In genomic region chr7:99268951-99269945, GRCm38 (mm10) we compare ENCODE assay signal across 8 mouse cellular contexts. TPM values are rescaled to one million over a fixed set of nuclear protein-coding genes. Genes with fewer than 3 reads are reported as not detected.
DNase-seq lines count a peak whose midpoint lies in the region; ATAC-seq lines count a peak whose summit lies in the region.

No protein-coding gene starts in this region.

- DNase-seq in kidney, postnatal 14 days = no peak
- DNase-seq in ZHBTc4 (ENCODE audit: low read depth, low spot score) = peak; percentile 82
- DNase-seq in intestine, embryonic 14.5 days (ENCODE audit: low spot score) = no peak
- no peak for DNase-seq in left cerebral cortex, adult 9 months (ENCODE audit: low spot score in 2 of 2)
- no peak for DNase-seq in frontal cortex, postnatal 36 days (ENCODE audit: low spot score in 2 of 2)

- peak; percentile 37; the same call in 1 of the 2 replicates for ATAC-seq in kidney, embryonic 16.5 days (ENCODE audit: low FRiP score, low TSS enrichment)
- ATAC-seq in forebrain, embryonic 13.5 days = peak; percentile 9
- ATAC-seq in intestine, embryonic 14.5 days (replicated peaks; ENCODE audit: low FRiP score, low TSS enrichment, low read depth) = peak; percentile 21; the same call in 1 of the 2 replicates
- ATAC-seq in neural tube, embryonic 12.5 days (ENCODE audit: low FRiP score, low read depth) = peak; percentile 5; the same call in 1 of the 2 replicates

- H3K9me3 ChIP-seq in kidney, embryonic 16.5 days (ENCODE audit: low read length) = no peaks in the 10 kb centered on the region
- no peaks in the 10 kb centered on the region for H3K9me3 ChIP-seq in forebrain, embryonic 13.5 days (replicated peaks)
- no peaks in the 10 kb centered on the region for H3K9me3 ChIP-seq in intestine, embryonic 14.5 days (ENCODE audit: control insufficient read depth, low read length)
- H3K9me3 ChIP-seq in neural tube, embryonic 12.5 days = no peaks in the 10 kb centered on the region

- H3K4me1 ChIP-seq in kidney, embryonic 16.5 days (ENCODE audit: insufficient read depth, low read length) = peaks cover 23% of the 10 kb centered on the region
- H3K4me1 ChIP-seq in forebrain, embryonic 13.5 days = peaks cover 54% of the 10 kb centered on the region
- peaks cover 8% of the 10 kb centered on the region for H3K4me1 ChIP-seq in intestine, embryonic 14.5 days (replicated peaks; ENCODE audit: control insufficient read depth, insufficient read depth, low read length)
- H3K4me1 ChIP-seq in neural tube, embryonic 12.5 days = peaks cover 55% of the 10 kb centered on the region

- peak overlapping the region; percentile 53 for H3K4me3 ChIP-seq in kidney, embryonic 16.5 days (ENCODE audit: low read length)
- peak overlapping the region; percentile 77 for H3K4me3 ChIP-seq in forebrain, embryonic 13.5 days
- peak overlapping the region; percentile 41 for H3K4me3 ChIP-seq in intestine, embryonic 14.5 days (ENCODE audit: low read depth, low read length)
- peak overlapping the region; percentile 82 for H3K4me3 ChIP-seq in neural tube, embryonic 12.5 days

- WGBS in kidney, embryonic 16.5 days = 7% methylated on average over 41 of the region's 42 CpGs
- WGBS in forebrain, embryonic 13.5 days = 5% methylated on average over 42 of the region's 42 CpGs
- WGBS in intestine, embryonic 14.5 days = 8% methylated on average over 42 of the region's 42 CpGs
- WGBS in neural tube, embryonic 12.5 days = 6% methylated on average over 42 of the region's 42 CpGs

- H3K27me3 ChIP-seq in kidney, embryonic 16.5 days (ENCODE audit: insufficient read depth, low read length) = peaks cover 80% of the 10 kb centered on the region
- 0 out of 2 replicates have a peak, but pooled peaks cover 4% of the 10 kb centered on the region for H3K27me3 ChIP-seq in forebrain, embryonic 13.5 days
- H3K27me3 ChIP-seq in intestine, embryonic 14.5 days (replicated peaks; ENCODE audit: control insufficient read depth, insufficient read depth, low read length) = peaks cover 65% of the 10 kb centered on the region
- H3K27me3 ChIP-seq in neural tube, embryonic 12.5 days (replicated peaks) = peaks cover 13% of the 10 kb centered on the region; the same call in 1 of the 2 replicates

- no peak overlapping the region for H3K27ac ChIP-seq in kidney, embryonic 16.5 days (ENCODE audit: low read length)
- H3K27ac ChIP-seq in forebrain, embryonic 13.5 days = no peak overlapping the region; the same call in 1 of the 2 replicates
- no peak overlapping the region for H3K27ac ChIP-seq in intestine, embryonic 14.5 days (ENCODE audit: low read depth)
- H3K27ac ChIP-seq in neural tube, embryonic 12.5 days = no peak overlapping the region

- peak overlapping the region; percentile 81 for H3K4me2 ChIP-seq in kidney, embryonic 16.5 days (replicated peaks; ENCODE audit: low read depth, low read length)
- peak overlapping the region; percentile 97 for H3K4me2 ChIP-seq in forebrain, embryonic 13.5 days
- H3K4me2 ChIP-seq in intestine, embryonic 14.5 days (ENCODE audit: low read length) = peak overlapping the region; percentile 62
- H3K4me2 ChIP-seq in neural tube, embryonic 12.5 days (replicated peaks) = peak overlapping the region; percentile 93

- H3K9ac ChIP-seq in kidney, embryonic 16.5 days (replicated peaks; ENCODE audit: low read length) = no peak overlapping the region
- peak overlapping the region; percentile 83 for H3K9ac ChIP-seq in forebrain, embryonic 13.5 days
- no peak overlapping the region for H3K9ac ChIP-seq in intestine, embryonic 14.5 days (ENCODE audit: low read length)
- peak overlapping the region; percentile 83 for H3K9ac ChIP-seq in neural tube, embryonic 12.5 days

- no peaks in the 10 kb centered on the region for H3K36me3 ChIP-seq in kidney, embryonic 16.5 days (ENCODE audit: insufficient read depth, low read length)
- peaks cover 8% of the 10 kb centered on the region; the same call in 1 of the 2 replicates for H3K36me3 ChIP-seq in forebrain, embryonic 13.5 days (ENCODE audit: poor library complexity, severe bottlenecking)
- no peaks in the 10 kb centered on the region for H3K36me3 ChIP-seq in intestine, embryonic 14.5 days (ENCODE audit: control insufficient read depth, insufficient read depth, low read length)
- H3K36me3 ChIP-seq in neural tube, embryonic 12.5 days = no peaks in the 10 kb centered on the region

RNA-seq across cellular contexts. Expression of gene Map6, which starts 2.0 kb away (rescaled TPM):
- 1.7 and 2.1 TPM in 2 replicates for polyA plus RNA-seq in kidney, embryonic 16.5 days (2015; fragmentation: Nextera tagmentation; extraction: Ambion mirVana)
- 46.9 and 51.3 TPM in 2 replicates for polyA plus RNA-seq in forebrain, embryonic 13.5 days (2015; fragmentation: Nextera tagmentation; extraction: Ambion mirVana)
- 6.1 and 6.2 TPM in 2 replicates for polyA plus RNA-seq in intestine, embryonic 14.5 days (2014; fragmentation: Nextera tagmentation; extraction: Ambion mirVana)
- polyA plus RNA-seq in neural tube, embryonic 12.5 days (2016; fragmentation: Nextera tagmentation; extraction: Ambion mirVana) = 86.6 and 96.9 TPM in 2 replicates

RNA-seq across cellular contexts. Expression of gene Mogat2, which starts 30.8 kb away (rescaled TPM):
- 12.2 and 14.9 TPM in 2 replicates for polyA plus RNA-seq in kidney, embryonic 16.5 days (2015; fragmentation: Nextera tagmentation; extraction: Ambion mirVana)
- polyA plus RNA-seq in forebrain, embryonic 13.5 days (2015; fragmentation: Nextera tagmentation; extraction: Ambion mirVana) = 3.0 and 3.1 TPM in 2 replicates
- polyA plus RNA-seq in intestine, embryonic 14.5 days (2014; fragmentation: Nextera tagmentation; extraction: Ambion mirVana) = 40.1 and 48.6 TPM in 2 replicates
- polyA plus RNA-seq in neural tube, embryonic 12.5 days (2016; fragmentation: Nextera tagmentation; extraction: Ambion mirVana) = 6.3 and 6.6 TPM in 2 replicates

Comparison
In these comparisons a context has a peak if more than half of its experiments do, and no peak if none do; other contexts are left out.
1. H3K9ac ChIP-seq: peak in forebrain, embryonic 13.5 days (single experiment) and neural tube, embryonic 12.5 days (single experiment); none in kidney, embryonic 16.5 days (single experiment) and intestine, embryonic 14.5 days (single experiment).
2. Peak in every context shown above with its lines, with median percentiles within 50 percentile points of each other: ATAC-seq, H3K4me2 ChIP-seq and H3K4me3 ChIP-seq.